Mouse (Mus musculus) gastrocnemius, postnatal 14 days (tissue): ENCODE measurements around the gene Ccdc81. TPM values are rescaled to one million over a fixed set of nuclear protein-coding genes. Genes with fewer than 3 reads are reported as not detected.
A peak's percentile ranks its signal among the peaks of the same experiment; 100 is the strongest.

ENCODE experiments used
- DNase-seq: peaks from one replicate; pipeline ENCODE4 v3.0.0; 2021; ENCODE audit warnings: mixed read lengths
- intact Hi-C: fragments of 180-260 bp; cut with DNase I; formaldehyde crosslinking; loops from one replicate; pipeline ENCODE4 v1.15.1; 2025; ENCODE audit warnings: low total_unique reads
- total RNA-seq, 2 experiments: library from RNA; stranded (reverse); gene quantifications; 2 replicates each; pipeline ENCODE4 v1.2.3; 2021

Ccdc81 gene
- total RNA-seq, 2 experiments from 2014 or later, result 0.16 TPM; not detected in 1

DNA sequence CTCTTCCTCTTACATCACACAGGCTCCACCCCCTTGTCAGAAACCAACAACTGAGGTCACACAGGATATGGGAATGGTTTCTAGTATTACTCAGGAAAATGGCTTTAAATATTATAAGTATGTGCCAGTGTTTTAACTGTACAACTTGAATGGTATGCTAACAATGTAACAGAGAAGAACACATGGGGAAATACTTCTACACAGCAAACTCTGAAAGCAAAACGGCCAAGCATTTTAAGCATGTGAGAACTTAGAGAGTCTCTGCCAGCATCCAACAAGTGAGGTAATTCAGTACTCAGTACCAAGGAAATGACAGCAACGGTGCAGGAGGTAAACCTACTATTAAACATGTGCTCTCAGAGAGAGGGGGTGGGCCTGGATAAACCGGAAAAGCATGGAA lies 18.9 kb downstream of the Ccdc81 start:
- no peak for DNase-seq
- intact Hi-C loops, result no loop called here

DNA sequence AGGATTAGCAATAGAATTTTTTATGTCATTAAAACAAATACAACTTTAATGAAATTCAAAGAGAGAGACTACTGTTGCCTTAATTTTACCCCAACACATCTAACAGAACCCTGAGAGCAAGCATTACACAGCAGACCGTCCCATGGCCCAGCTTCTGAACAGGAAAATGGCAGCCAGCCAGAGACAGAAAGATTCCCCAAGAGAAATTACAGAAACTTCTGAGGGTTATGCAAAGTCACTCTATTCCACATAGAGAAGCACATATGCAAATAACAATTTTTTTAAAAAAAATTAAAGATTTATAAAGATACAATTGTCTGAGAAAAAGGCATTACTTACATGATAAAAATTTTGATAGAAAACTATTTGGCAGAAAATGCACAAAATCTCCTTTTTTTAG lies 23.7 kb downstream of the Ccdc81 start:
- no peak for DNase-seq
- intact Hi-C loops, result no loop called here

DNA sequence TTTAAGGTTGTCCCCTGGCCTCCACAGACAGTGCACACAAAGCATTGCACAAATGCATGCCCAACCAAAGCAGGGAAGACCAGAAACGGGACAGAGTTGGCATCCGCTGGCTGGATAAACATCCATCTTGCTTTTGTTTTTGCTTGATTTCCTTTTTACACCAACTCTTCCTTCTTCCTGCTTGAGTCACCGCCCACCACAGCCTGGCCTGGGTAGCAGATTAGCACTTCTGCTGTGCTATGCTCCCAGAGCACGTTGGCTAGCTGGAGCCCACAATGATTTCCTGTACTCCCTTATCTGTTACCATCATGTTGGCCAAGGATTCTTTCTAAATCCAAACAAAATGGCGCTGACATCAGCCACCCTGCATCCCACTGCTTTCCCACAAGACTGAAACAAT lies 36.2 kb downstream of the Ccdc81 start:
- no peak for DNase-seq
- intact Hi-C loops, result no loop called here

DNA sequence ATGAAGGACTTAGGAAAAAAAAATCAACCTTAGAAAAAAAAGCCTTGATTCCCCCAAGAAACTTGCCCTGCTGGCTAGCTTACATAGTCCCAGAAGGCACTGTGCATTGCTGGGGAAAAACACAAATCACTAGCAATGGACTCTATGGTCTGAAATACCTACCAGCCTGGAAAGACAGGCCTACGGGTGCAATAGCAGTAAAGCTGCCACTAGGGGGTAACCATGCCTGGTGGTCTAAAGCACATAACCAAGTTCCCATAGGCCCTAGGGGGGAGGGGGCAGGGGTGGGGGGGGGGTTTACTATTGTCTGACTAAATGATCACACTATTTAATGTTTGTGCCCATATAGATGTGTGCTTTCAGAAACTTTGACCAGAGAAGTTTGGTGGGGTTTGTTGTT lies 38.7 kb downstream of the Ccdc81 start:
- intact Hi-C loops, result no loop called here
- DNase-seq, result no peak

DNA sequence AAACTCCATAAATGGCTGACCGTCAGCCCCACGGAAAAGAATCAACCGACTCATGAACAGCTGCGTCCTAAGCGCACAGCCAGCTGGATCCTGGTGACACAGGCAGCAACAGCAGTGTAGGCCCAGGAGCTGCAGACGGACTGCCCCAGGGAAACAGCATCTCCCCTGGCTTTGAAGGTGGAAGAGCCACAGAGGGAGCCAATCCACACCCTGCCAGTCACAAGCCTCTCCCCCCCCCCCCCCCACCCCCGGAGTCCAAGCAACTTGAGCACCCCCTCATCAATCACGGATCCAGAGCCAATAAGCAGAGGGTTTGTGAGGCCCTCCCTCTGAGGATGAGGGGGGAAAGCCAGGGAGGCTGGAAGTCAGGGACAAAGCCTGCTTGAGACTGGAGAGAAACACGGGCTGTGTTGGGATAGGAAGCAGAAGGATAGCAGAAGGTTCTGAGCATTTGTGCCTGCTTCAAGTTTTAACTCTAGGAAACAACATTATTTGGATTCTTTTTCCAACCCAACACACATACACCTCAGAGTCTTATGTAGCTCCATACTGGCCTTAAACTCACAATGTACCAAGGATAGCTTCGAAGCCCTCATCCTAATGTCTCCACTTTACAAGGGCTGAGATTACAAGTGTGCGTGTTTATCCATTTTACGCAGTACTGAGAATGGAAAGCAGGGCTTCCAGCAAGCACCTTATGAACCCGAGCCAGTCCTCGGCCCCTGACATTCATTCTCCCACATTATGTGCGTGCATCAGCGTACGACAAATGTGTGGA lies 46.8 kb downstream of the Ccdc81 start:
- intact Hi-C loops, result no loop called here
- peak; percentile 59 for DNase-seq

DNA sequence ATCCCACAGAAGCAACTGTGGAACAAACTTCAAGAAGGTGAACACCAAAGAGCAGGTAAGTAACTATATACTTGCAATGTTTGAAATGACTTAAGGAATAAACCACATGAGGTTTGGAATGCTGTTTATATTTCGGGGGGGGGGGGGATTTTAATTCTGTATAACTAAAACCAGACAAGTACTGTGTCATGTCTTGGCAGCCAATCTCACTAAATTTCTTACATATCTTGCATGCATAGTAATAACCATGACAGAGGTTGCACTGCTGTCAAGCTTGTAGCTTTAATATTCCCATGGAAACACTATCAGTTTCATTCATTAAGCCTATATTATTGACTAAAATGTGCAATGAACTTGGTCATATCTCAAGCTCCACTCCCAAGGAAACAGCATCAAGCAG lies 48.2 kb downstream of the Ccdc81 start:
- DNase-seq, result no peak
- intact Hi-C loops, result no loop called here

DNA sequence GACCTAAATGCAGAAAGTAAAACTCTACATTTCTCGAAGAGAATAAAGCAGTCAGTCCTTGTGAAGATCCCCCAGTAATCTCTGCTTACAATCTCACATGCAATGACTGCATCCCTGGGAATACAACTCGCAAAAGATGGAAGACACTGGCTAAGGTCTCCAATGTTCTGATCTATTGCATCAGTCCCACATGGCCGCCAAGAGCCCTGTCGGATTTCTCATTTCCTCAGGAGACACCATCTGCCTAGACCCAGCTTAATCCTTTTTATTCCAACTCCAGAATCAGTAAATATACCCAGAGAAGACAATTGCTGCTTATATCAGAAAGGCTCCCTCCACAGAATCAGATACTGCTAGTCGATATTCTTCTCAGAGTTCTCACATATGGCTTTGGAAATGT lies 50.3 kb downstream of the Ccdc81 start:
- intact Hi-C loops, result no loop called here
- no peak for DNase-seq

DNA sequence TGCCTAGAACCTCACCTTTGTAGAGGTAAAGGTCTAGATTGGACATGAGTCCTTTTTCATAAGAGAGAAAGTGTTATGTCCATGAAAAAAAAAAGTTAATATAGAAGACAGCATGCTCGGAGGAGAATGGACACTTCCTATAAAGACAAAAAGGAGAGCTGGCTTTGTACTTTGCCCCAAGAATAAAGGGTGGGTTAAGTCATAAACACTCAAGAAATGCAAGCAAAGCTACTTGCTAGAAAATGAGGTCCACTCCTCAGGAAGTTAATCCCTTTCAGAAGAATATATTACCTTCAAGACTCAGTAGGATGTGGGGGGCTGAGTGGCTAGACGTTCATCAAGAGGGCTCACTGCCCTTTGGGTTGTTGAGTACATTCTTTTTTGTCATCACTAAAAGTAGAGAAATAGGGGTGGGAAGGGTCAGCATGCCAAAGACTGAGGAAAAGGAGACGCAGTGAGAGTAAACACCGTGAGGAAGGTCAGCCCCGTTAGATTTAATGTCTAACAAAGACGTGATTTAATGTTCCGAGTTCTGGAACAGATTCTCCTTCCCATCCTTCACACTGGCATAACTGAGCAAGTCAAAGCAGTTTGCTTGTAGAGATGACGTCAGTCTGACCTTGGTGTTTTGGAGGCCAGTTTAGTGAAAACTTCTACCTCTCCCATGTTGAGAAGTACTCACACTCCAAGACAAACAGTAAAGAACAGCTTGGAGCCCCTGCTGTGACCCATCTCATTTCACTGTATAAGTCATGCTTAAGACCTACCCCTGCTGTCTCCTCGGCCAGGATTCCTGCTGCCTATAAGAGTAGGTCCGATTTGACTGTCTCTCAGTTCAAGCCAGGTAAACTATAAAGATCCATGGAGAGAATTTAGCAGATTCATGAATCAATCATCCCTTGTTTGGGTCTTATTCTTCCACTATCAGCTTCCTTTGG lies 51.0 kb downstream of the Ccdc81 start:
- DNase-seq, result no peak
- intact Hi-C loops, result no loop called here

DNA sequence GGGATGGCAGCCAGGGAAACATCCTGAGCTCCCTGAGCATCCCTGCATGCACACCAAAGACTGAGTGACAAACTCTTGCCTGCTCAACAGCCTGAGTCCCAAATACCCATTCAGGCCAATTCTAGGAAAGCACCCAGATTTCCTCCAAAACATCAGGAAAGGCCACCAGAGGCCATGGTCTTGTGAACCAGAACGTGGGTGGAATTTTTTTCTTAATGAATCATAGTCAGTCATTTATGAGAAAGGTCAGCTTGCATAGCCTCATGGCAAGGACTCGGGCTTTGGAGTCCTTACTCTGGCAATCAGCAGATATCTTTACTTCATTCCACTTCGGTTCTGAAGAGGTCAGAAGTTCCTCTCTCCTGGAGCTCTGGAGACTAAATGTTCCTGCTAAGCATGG lies 52.9 kb downstream of the Ccdc81 start:
- intact Hi-C loops, result no loop called here
- DNase-seq, result no peak

DNA sequence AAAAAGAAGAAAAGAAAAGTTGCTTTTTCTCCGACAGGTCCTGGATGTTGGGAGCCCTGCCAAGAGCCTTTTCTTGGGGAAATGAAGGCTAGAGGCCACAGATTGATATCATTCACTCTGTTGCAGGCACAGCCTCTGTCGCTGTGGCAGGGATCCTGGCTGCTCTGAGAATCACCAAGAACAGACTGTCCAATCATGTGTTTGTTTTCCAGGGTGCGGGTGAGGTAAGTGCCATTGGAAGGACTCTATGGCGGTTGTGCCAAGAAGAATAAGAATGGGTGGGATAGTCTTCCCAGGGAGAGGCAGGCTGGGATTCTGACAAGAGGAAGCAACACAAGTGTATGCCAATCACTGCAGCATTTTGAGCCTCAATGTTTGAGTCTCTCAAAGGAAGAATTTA lies 57.8 kb downstream of the Ccdc81 start:
- intact Hi-C loops, result loop anchor here (10.0 kb wide), 1 partner anchor 341 kb away; no protein-coding TSS in a partner anchor
- DNase-seq, result no peak

DNA sequence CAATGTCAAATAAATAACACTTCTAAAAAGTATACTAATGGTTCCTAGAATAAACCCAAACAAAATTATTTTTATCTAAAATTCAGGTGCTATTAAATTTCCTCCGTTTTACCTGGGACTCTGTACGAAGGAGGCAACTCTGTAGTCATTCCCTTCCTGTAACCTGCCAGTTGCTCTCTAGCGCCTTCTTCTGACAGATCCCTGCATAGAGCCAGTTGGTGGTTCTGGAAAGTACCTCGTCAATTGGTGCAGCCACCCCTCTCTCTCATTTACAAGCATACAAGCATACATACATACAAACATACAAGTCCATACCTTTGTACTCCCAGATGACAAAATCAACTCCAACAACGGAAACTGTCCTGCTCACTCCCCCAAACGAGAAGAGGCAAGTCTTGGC lies 59.9 kb downstream of the Ccdc81 start:
- no peak for DNase-seq
- intact Hi-C loops, result loop anchor here (10.0 kb wide), 1 partner anchor 339 kb away; no protein-coding TSS in a partner anchor

DNA sequence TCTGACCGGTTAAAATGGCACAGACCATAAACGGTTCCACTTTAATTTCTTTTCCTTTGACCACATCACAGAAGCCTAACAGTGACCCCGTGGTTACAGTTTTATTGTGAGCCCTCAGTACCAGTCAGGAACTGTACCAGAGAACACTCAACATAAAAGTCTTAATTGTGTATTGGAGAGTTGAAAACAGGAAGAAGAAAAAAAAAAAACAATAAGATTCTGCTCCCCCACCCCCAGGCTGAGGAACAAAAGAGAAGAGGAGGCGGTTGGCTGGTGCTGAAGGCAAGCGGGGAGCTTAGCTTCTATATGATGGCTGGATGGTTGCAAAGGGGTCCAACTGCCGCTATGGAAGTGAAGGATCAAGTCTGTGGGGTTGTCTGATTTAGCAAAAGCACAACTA lies 60.3 kb downstream of the Ccdc81 start:
- no peak for DNase-seq
- intact Hi-C loops, result loop anchor here (10.0 kb wide), 1 partner anchor 338 kb away; no protein-coding TSS in a partner anchor

DNA sequence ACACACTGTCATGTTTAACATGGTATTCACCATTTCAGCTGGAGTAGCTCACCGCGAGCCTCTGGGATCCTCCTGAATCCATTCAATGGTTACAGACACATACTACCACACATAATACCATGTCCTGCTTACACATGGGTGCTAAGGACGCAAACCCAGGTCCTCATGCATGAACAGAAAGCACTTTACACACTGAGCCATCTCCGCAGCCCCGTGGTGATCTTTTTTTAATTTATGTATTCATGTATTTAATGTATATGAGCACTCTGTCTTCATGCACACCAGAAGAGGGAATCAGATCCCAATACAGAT lies 61.1 kb downstream of the Ccdc81 start:
- DNase-seq, result no peak
- intact Hi-C loops, result loop anchor here (10.0 kb wide), 1 partner anchor 338 kb away; no protein-coding TSS in a partner anchor

DNA sequence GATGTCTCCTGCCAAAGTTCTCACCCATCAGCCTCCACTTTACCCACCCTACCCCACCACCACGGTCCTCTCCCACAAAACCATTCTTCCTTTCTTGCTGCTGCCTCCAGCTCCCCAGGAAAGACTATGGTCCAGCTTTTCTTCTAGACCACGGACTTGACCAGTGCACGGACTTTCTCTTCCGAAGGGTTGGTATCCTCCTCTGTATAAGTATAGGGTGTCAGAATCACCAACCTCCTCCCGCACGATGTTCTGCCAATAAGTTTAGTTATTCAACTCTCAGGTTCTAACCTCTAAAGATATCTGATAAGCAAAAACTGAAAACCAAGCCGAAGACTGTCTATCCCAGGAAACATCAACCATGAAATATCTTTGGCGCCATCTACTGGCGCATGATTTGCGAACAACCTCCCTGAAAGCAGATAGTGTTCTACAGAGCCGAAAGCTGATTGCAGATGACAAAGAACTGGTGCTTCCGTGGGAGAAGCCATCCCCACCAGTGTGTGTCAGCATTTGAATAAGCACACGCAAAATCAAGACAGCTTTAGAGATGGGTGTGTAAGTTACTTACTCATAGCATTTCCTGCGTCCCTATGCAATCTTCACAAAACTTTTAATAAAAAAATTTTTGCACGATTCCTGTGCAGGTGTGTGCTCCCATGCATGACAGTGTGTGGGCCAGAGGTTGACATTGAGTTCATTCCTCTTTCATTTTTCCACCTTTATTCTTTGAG lies 61.6 kb downstream of the Ccdc81 start:
- peak; percentile 70 for DNase-seq
- intact Hi-C loops, result loop anchor here (10.0 kb wide), 1 partner anchor 337 kb away; no protein-coding TSS in a partner anchor

DNA sequence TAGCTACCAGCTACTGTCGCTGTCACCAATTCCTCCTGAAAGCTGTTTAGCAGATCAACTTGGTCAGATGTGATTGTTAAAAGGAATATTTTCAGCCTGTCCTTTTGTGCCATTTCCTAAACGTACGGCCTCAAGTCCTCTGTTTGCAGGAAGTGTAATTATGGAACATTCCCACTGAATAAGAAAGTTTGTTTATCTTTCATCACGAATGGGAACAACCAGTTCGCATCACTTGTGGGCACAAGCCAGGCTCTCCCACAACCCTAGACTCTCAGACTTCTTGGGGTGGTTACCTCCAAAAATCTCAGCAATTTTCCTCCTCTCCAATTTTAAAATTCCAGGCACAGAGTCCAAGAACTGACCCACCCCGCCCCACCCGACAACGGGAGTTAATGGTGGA lies 63.7 kb downstream of the Ccdc81 start:
- intact Hi-C loops, result loop anchor here (10.0 kb wide), 1 partner anchor 335 kb away; no protein-coding TSS in a partner anchor
- no peak for DNase-seq

DNA sequence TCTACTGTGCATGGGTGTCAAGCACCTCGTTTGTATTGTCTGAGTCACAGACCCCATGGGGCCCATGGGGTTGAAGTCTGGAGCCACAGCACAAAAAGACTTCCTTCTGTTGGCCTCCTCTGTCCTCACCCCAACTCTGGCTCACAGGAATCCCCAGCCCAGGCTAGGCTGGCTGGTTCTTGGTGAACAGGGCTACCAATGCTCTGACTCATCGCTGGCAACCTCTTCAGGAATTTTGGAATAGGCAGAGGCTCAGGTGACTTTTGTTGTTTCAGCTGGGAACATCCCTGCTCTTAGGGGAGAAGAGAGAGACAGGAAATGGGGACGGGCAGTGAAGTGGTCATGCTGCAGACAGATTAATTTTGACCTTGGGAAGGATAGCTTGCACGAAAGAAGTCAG lies 65.6 kb downstream of the Ccdc81 start:
- DNase-seq, result no peak
- intact Hi-C loops, result no loop called here

DNA sequence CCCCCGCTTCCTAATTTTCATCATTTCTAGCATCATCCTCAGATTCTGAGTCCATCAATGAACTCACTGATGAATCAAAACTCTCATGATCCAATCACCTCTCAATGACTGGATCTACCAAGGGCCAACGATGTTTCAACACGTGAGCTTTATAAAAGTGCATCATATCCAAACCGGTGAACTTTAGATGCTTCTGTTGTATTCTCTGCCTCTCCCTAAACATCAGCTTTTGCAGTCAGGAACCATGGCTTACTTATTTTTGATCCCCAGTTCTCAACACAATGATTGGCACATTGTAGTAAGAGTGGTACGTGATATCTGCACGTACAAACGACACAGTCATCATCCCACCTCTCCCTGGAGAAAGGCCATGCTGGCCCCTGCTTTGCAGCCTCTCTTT lies 66.8 kb downstream of the Ccdc81 start:
- intact Hi-C loops, result no loop called here
- DNase-seq, result no peak

DNA sequence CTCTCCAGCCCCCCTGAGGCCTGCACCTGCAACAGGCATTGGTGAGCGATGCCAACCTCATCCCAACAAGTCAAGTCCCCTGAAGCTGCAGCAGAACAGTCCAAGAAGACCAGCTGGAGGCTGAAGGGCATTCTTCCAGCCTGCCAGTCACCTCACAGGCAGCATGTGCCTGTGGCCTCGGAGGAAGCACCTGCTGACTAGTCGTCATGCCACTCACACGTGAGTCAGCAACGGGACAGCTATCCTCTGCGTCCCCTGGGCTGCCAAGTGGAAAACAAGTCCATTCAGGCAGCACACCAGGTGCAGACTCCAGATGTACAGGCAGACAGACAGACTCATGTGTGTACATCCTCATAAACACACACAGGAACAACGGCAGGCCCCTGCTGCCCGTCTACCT lies 67.9 kb downstream of the Ccdc81 start:
- DNase-seq, result peak; percentile 25
- intact Hi-C loops, result no loop called here

DNA sequence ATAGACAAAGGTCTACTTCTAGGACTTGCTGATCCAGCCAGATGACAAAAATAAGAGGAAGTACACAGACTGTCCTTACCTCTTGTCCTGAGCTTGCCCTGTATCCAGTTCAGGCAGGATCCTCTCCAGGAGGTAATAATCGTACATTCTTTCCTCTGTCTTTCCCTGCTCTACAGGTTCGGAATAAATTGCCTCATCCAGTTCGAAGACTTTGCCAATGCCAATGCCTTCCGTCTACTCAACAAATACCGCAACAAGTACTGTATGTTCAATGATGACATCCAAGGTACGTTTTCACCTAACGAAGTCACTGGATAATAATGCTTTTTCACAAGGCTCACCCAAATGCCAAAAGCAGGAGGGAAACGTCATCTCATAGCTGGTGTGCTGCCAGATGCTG lies 69.9 kb downstream of the Ccdc81 start:
- intact Hi-C loops, result no loop called here
- DNase-seq, result no peak

DNA sequence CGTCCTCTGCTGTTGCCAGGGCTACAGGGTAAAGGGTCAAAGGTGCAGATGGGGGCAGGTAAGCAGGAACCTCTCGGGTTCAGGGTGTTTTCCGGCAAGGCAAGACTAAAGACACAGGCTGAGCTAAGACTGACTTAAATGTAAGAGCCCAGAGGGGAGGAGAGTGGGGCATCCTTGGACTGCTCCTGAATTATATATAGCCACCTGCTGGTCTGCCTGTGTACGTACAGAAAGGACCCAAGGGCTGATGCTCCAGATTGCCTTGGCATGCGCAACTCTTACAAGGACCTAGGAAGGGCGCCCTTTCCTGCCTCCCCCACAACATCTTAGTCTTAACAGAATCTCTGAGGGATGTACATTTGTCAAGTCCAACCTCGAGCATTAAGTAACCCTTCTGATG lies 74.2 kb downstream of the Ccdc81 start:
- no peak for DNase-seq
- intact Hi-C loops, result no loop called here
